Mouse (Mus musculus): Measurements from ENCODE around the gene Asz1. TPM values are rescaled to one million over a fixed set of nuclear protein-coding genes. Genes with fewer than 3 reads are reported as not detected.

Asz1 gene
- total and polyA plus RNA-seq, 3 experiments, result not detected

- H3K36me3 ChIP-seq (ENCODE audit: control insufficient read depth, insufficient read depth, low read length), result no peaks in the 10 kb centered on the region
- 73% methylated on average over 5 of the region's 5 CpGs for WGBS
- H3K27me3 ChIP-seq (ENCODE audit: control insufficient read depth, insufficient read depth, low read length), result no peaks in the 10 kb centered on the region
- DNase-seq, result no peak
- H3K4me3 ChIP-seq, result no peak overlapping the region
- no peak overlapping the region for H3K9ac ChIP-seq (ENCODE audit: low read depth, low read length)
- H3K4me1 ChIP-seq (ENCODE audit: control insufficient read depth, insufficient read depth, low read length), result no peaks in the 10 kb centered on the region
- intact Hi-C loops (cut with DNase I), result loop anchor here (5.0 kb wide), 1 partner anchor 83 kb away; the partner anchor contains the start of gene Cftr
- no peak for TF ChIP-seq EP300 (IDR thresholded peaks at IDR 0.05; ENCODE audit: insufficient read depth, low read depth, low read length)
- TF ChIP-seq POLR2A (IDR thresholded peaks at IDR 0.05; ENCODE audit: insufficient read depth, low read depth, low read length), result no peak
- no peak for TF ChIP-seq CTCF (IDR thresholded peaks at IDR 0.05)
- no peaks in the 10 kb centered on the region for H3K79me2 ChIP-seq (replicated peaks; ENCODE audit: control insufficient read depth, insufficient read depth, low read length)
- H3K27ac ChIP-seq, result no peak overlapping the region
Measured at GRCm38 (mm10) chr6:18089098-18089497, 19.8 kb downstream of the Asz1 start.

- no peak for DNase-seq
- Histone ChIP-seq H3K4me3 (no peak overlapping the region), H3K27ac (no peak overlapping the region), H3K27me3 (ENCODE audit: control insufficient read depth, insufficient read depth, low read length) (no peaks in the 10 kb centered on the region), H3K9ac (ENCODE audit: low read depth, low read length) (no peak overlapping the region), H3K36me3 (ENCODE audit: control insufficient read depth, insufficient read depth, low read length) (no peaks in the 10 kb centered on the region), H3K79me2 (replicated peaks; ENCODE audit: control insufficient read depth, insufficient read depth, low read length) (no peaks in the 10 kb centered on the region), H3K4me1 (ENCODE audit: control insufficient read depth, insufficient read depth, low read length) (no peaks in the 10 kb centered on the region)
- intact Hi-C loops (cut with DNase I), result loop anchor here (5.0 kb wide), 1 partner anchor 85 kb away; the partner anchor contains the start of gene Cftr
- TF ChIP-seq POLR2A (IDR thresholded peaks at IDR 0.05; ENCODE audit: insufficient read depth, low read depth, low read length), result no peak
- peak; percentile 60 for TF ChIP-seq CTCF (IDR thresholded peaks at IDR 0.05)
- 61% methylated on average over 5 of the region's 5 CpGs for WGBS
Measured at GRCm38 (mm10) chr6:18087160-18087804, 21.6 kb downstream of the Asz1 start.

- H3K27ac ChIP-seq, result no peak overlapping the region
- no peaks in the 10 kb centered on the region for H3K4me1 ChIP-seq (ENCODE audit: control insufficient read depth, insufficient read depth, low read length)
- no peak overlapping the region for H3K9ac ChIP-seq (ENCODE audit: low read depth, low read length)
- no peak overlapping the region for H3K4me3 ChIP-seq
- no peaks in the 10 kb centered on the region for H3K27me3 ChIP-seq (ENCODE audit: control insufficient read depth, insufficient read depth, low read length)
- H3K36me3 ChIP-seq (ENCODE audit: control insufficient read depth, insufficient read depth, low read length), result no peaks in the 10 kb centered on the region
- TF ChIP-seq POLR2A (IDR thresholded peaks at IDR 0.05; ENCODE audit: insufficient read depth, low read depth, low read length) (no peak), CTCF (IDR thresholded peaks at IDR 0.05) (peak; percentile 76)
- H3K79me2 ChIP-seq (replicated peaks; ENCODE audit: control insufficient read depth, insufficient read depth, low read length), result no peaks in the 10 kb centered on the region
- WGBS, result 17% methylated on average over 1 of the region's 1 CpGs
- intact Hi-C loops (cut with DNase I), result loop anchor here (5.0 kb wide), 2 partner anchors 151 to 406 kb away; no protein-coding TSS in a partner anchor
- no peak for DNase-seq
Measured at GRCm38 (mm10) chr6:18078615-18079014, 30.2 kb downstream of the Asz1 start.

- no peaks in the 10 kb centered on the region for H3K27me3 ChIP-seq (ENCODE audit: control insufficient read depth, insufficient read depth, low read length)
- no peaks in the 10 kb centered on the region for H3K79me2 ChIP-seq (replicated peaks; ENCODE audit: control insufficient read depth, insufficient read depth, low read length)
- no peak overlapping the region for H3K9ac ChIP-seq (ENCODE audit: low read depth, low read length)
- no peak overlapping the region for H3K4me3 ChIP-seq
- H3K36me3 ChIP-seq (ENCODE audit: control insufficient read depth, insufficient read depth, low read length), result no peaks in the 10 kb centered on the region
- 49% methylated on average over 7 of the region's 7 CpGs for WGBS
- TF ChIP-seq POLR2A (IDR thresholded peaks at IDR 0.05; ENCODE audit: insufficient read depth, low read depth, low read length) (no peak), EP300 (IDR thresholded peaks at IDR 0.05; ENCODE audit: insufficient read depth, low read depth, low read length) (no peak), CTCF (IDR thresholded peaks at IDR 0.05) (no peak)
- intact Hi-C loops (cut with DNase I), result loop anchor here (5.0 kb wide), 2 partner anchors 150 to 405 kb away; no protein-coding TSS in a partner anchor
- no peak for DNase-seq
- H3K27ac ChIP-seq, result no peak overlapping the region
- H3K4me1 ChIP-seq (ENCODE audit: control insufficient read depth, insufficient read depth, low read length), result no peaks in the 10 kb centered on the region
Measured at GRCm38 (mm10) chr6:18076986-18077385, 31.9 kb downstream of the Asz1 start.

- no peaks in the 10 kb centered on the region for H3K4me1 ChIP-seq (ENCODE audit: control insufficient read depth, insufficient read depth, low read length)
- no peak overlapping the region for H3K27ac ChIP-seq
- no peaks in the 10 kb centered on the region for H3K27me3 ChIP-seq (ENCODE audit: control insufficient read depth, insufficient read depth, low read length)
- H3K4me3 ChIP-seq, result no peak overlapping the region
- no peaks in the 10 kb centered on the region for H3K79me2 ChIP-seq (replicated peaks; ENCODE audit: control insufficient read depth, insufficient read depth, low read length)
- DNase-seq, result no peak
- no peaks in the 10 kb centered on the region for H3K36me3 ChIP-seq (ENCODE audit: control insufficient read depth, insufficient read depth, low read length)
- intact Hi-C loops (cut with DNase I), result loop anchor here (5.0 kb wide), 2 partner anchors 149 to 404 kb away; no protein-coding TSS in a partner anchor
- WGBS, result 31% methylated on average over 5 of the region's 5 CpGs
- TF ChIP-seq EP300 (IDR thresholded peaks at IDR 0.05; ENCODE audit: insufficient read depth, low read depth, low read length), result no peak
- no peak for TF ChIP-seq POLR2A (IDR thresholded peaks at IDR 0.05; ENCODE audit: insufficient read depth, low read depth, low read length)
- TF ChIP-seq CTCF (IDR thresholded peaks at IDR 0.05), result no peak
- no peak overlapping the region for H3K9ac ChIP-seq (ENCODE audit: low read depth, low read length)
Measured at GRCm38 (mm10) chr6:18076577-18076976, 32.3 kb downstream of the Asz1 start.

GRCm38 (mm10) chr6:18057899-18058298 lies 51.0 kb downstream of the Asz1 start:
- intact Hi-C loops (cut with DNase I), result no loop called here
- 79% methylated on average over 4 of the region's 4 CpGs for WGBS
- no peaks in the 10 kb centered on the region for H3K27me3 ChIP-seq (ENCODE audit: control insufficient read depth, insufficient read depth, low read length)
- no peak overlapping the region for H3K4me3 ChIP-seq
- no peaks in the 10 kb centered on the region for H3K4me1 ChIP-seq (ENCODE audit: control insufficient read depth, insufficient read depth, low read length)
- TF ChIP-seq EP300 (IDR thresholded peaks at IDR 0.05; ENCODE audit: insufficient read depth, low read depth, low read length), result no peak
- H3K79me2 ChIP-seq (replicated peaks; ENCODE audit: control insufficient read depth, insufficient read depth, low read length), result no peaks in the 10 kb centered on the region
- no peaks in the 10 kb centered on the region for H3K36me3 ChIP-seq (ENCODE audit: control insufficient read depth, insufficient read depth, low read length)
- DNase-seq, result no peak
- no peak overlapping the region for H3K9ac ChIP-seq (ENCODE audit: low read depth, low read length)
- H3K27ac ChIP-seq, result no peak overlapping the region
